Comparison of ENCODE assay signal across 8 mouse cellular contexts in genomic region chr8:94913061-94913660, GRCm38 (mm10). TPM values are rescaled to one million over a fixed set of nuclear protein-coding genes. Genes with fewer than 3 reads are reported as not detected.
DNase-seq lines count a peak whose midpoint lies in the region; ATAC-seq lines count a peak whose summit lies in the region.

No protein-coding gene starts in this region.

- DNase-seq in ovary, adult 18-20 months (ENCODE audit: low spot score): peak; percentile 41
- DNase-seq in ovary, postnatal 10 days (ENCODE audit: low spot score): no peak
- peak; percentile 64 to 73 for DNase-seq in heart, postnatal 14 days
- peak; percentile 62 to 76 for DNase-seq in layer of hippocampus, postnatal 10 days (ENCODE audit: low spot score in 2 of 2)
- DNase-seq in retina, postnatal 1 day: peak; percentile 88
- DNase-seq in spleen, adult 12 weeks (ENCODE audit: low spot score): no peak

- no peak overlapping the region for H3K27ac ChIP-seq in embryonic facial prominence, embryonic 12.5 days
- H3K27ac ChIP-seq in lung, embryonic 15.5 days: no peak overlapping the region

- 6% methylated on average over 76 of the region's 77 CpGs for WGBS in embryonic facial prominence, embryonic 12.5 days
- WGBS in lung, embryonic 15.5 days: 16% methylated on average over 74 of the region's 77 CpGs

- peak overlapping the region; percentile 44 for H3K9ac ChIP-seq in embryonic facial prominence, embryonic 12.5 days
- peak overlapping the region; percentile 6; the same call in 1 of the 2 replicates for H3K9ac ChIP-seq in lung, embryonic 15.5 days

- H3K9me3 ChIP-seq in embryonic facial prominence, embryonic 12.5 days: no peaks in the 10 kb centered on the region
- no peaks in the 10 kb centered on the region for H3K9me3 ChIP-seq in lung, embryonic 15.5 days

- ATAC-seq in embryonic facial prominence, embryonic 12.5 days (ENCODE audit: insufficient number of reproducible peaks, insufficient read depth, low FRiP score, low TSS enrichment): 0 out of 2 replicates have a peak, but pooled peaks have one; percentile 13
- ATAC-seq in lung, embryonic 15.5 days (ENCODE audit: borderline replicate concordance, extremely low read depth, low FRiP score, low TSS enrichment): peak; percentile 21; the same call in 1 of the 2 replicates

- peaks cover 43% of the 10 kb centered on the region for H3K36me3 ChIP-seq in embryonic facial prominence, embryonic 12.5 days
- H3K36me3 ChIP-seq in lung, embryonic 15.5 days: peaks cover 27% of the 10 kb centered on the region

- intact Hi-C loops in heart, postnatal 14 days (cut with DNase I): loop anchor here (10.0 kb wide), 1 partner anchor 308 kb away; the partner anchor contains the start of genes Fam192a and Rspry1

- peak overlapping the region; percentile 41 for H3K4me3 ChIP-seq in embryonic facial prominence, embryonic 12.5 days
- H3K4me3 ChIP-seq in lung, embryonic 15.5 days: peak overlapping the region; percentile 28

- H3K27me3 ChIP-seq in embryonic facial prominence, embryonic 12.5 days: peaks cover 16% of the 10 kb centered on the region
- H3K27me3 ChIP-seq in lung, embryonic 15.5 days: 0 out of 2 replicates have a peak, but pooled peaks cover 3% of the 10 kb centered on the region

- H3K4me2 ChIP-seq in embryonic facial prominence, embryonic 12.5 days (replicated peaks): peak overlapping the region; percentile 78
- peak overlapping the region; percentile 57 for H3K4me2 ChIP-seq in lung, embryonic 15.5 days

- H3K4me1 ChIP-seq in embryonic facial prominence, embryonic 12.5 days: peaks cover 44% of the 10 kb centered on the region
- peaks cover 42% of the 10 kb centered on the region for H3K4me1 ChIP-seq in lung, embryonic 15.5 days

RNA-seq across cellular contexts. Expression of gene Ccdc102a, which starts 4.7 kb away (rescaled TPM):
- 51.5 and 51.9 TPM in 2 replicates for polyA plus RNA-seq in embryonic facial prominence, embryonic 12.5 days (2016; fragmentation: Nextera tagmentation; extraction: Ambion mirVana)
- 10 to 100 TPM; 10.8 to 10.9 TPM for total RNA-seq in heart, postnatal 14 days (2021)
- total RNA-seq in layer of hippocampus, postnatal 10 days (2021): 1 to 10 TPM; 4.0 to 4.2 TPM
- 28.7 and 29.3 TPM in 2 replicates for polyA plus RNA-seq in lung, embryonic 15.5 days (2015; fragmentation: Nextera tagmentation; extraction: Ambion mirVana)

RNA-seq across cellular contexts. Expression of gene Adgrg5, which starts 10.3 kb away (rescaled TPM):
- polyA plus RNA-seq in embryonic facial prominence, embryonic 12.5 days (2016; fragmentation: Nextera tagmentation; extraction: Ambion mirVana): 0.05 TPM in 1 of 2 replicates, not detected in the other
- total RNA-seq in heart, postnatal 14 days (2021): under 1 TPM; 0.22 to 0.50 TPM
- total RNA-seq in layer of hippocampus, postnatal 10 days (2021): under 1 TPM; 0.18 to 0.55 TPM
- 0.29 and 0.36 TPM in 2 replicates for polyA plus RNA-seq in lung, embryonic 15.5 days (2015; fragmentation: Nextera tagmentation; extraction: Ambion mirVana)

RNA-seq across cellular contexts. Expression of gene Dok4, which starts 37.0 kb away (rescaled TPM):
- polyA plus RNA-seq in embryonic facial prominence, embryonic 12.5 days (2016; fragmentation: Nextera tagmentation; extraction: Ambion mirVana): 23.0 and 25.1 TPM in 2 replicates
- total RNA-seq in heart, postnatal 14 days (2021): 10 to 100 TPM; 23.3 to 26.5 TPM
- total RNA-seq in layer of hippocampus, postnatal 10 days (2021): 10 to 100 TPM; 75.5 to 81.2 TPM
- polyA plus RNA-seq in lung, embryonic 15.5 days (2015; fragmentation: Nextera tagmentation; extraction: Ambion mirVana): 40.4 and 45.7 TPM in 2 replicates

RNA-seq across cellular contexts. Expression of gene Polr2c, which starts 55.9 kb away (rescaled TPM):
- 145 and 154 TPM in 2 replicates for polyA plus RNA-seq in embryonic facial prominence, embryonic 12.5 days (2016; fragmentation: Nextera tagmentation; extraction: Ambion mirVana)
- total RNA-seq in heart, postnatal 14 days (2021): 10 to 100 TPM; 65.4 to 65.8 TPM
- 10 to 100 TPM; 52.8 to 58.3 TPM for total RNA-seq in layer of hippocampus, postnatal 10 days (2021)
- 161 and 164 TPM in 2 replicates for polyA plus RNA-seq in lung, embryonic 15.5 days (2015; fragmentation: Nextera tagmentation; extraction: Ambion mirVana)

Comparison
In these comparisons a context has a peak if more than half of its experiments do, and no peak if none do; other contexts are left out.
1. DNase-seq: peak in ovary, adult 18-20 months (single experiment), heart, postnatal 14 days (2 of 2), layer of hippocampus, postnatal 10 days (2 of 2) and retina, postnatal 1 day (single experiment); none in ovary, postnatal 10 days (single experiment) and spleen, adult 12 weeks (single experiment).